9 mouse cellular contexts compared by ENCODE assay signal in the genomic region with DNA sequence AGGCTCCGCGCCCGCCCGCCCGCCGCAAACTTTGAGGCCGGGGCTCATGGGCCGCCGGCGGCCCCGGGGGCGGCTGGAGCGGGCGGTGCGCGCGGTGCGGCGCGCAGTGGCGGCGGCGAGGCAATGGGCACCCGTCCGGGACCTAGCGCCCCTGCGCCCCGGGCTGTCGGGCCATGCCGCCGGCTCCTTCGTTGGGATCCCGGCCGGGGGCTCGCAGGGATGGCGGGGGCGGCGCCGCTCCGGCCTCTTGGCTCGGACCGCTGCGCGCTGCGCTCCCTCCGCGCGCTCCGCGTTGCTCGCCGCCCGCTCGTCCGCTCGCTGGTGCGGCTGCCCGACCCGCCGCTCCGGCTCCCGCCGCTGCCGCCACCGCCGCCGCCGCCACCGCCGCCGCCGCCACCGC. TPM values are rescaled to one million over a fixed set of nuclear protein-coding genes. Genes with fewer than 3 reads are reported as not detected.
A peak's percentile ranks its signal among the peaks of the same experiment; 100 is the strongest.
DNase-seq lines count a peak whose midpoint lies in the region; ATAC-seq and TF ChIP-seq lines count a peak whose summit lies in the region.
"Had no signal": no experiment of that assay in that cellular context is flagged by ENCODE, and none has a peak within 500 bp of the region (broad histone marks: within the 10 kb centered on the region; RNA-seq: fewer than 3 reads in every experiment).

A gene (minus strand): TSS at position 46 of the 400 bp plus-strand sequence.

- in situ Hi-C loops in ES-E14 (cut with MboI; ENCODE audit: low sequenced_read_pairs in 2 of 2, unreplicated experiment in 2 of 2) = no loop called here

- H3K4me1 ChIP-seq in heart, embryonic 15.5 days (replicated peaks) = peaks cover 20% of the 10 kb centered on the region
- H3K4me1 ChIP-seq in heart, adult 2 months (ENCODE audit: control insufficient read depth, insufficient read depth, low read length) = no peaks in the 10 kb centered on the region
- H3K4me1 ChIP-seq in ES-E14 (ENCODE audit: control insufficient read depth in 2 of 2, insufficient read depth in 2 of 2, low read length in 2 of 2, poor library complexity in 1 of 2) = peaks cover 0 to 4% of the 10 kb centered on the region in 2 experiments; a peak in 2 of 4 replicates
- H3K4me1 ChIP-seq in forebrain, embryonic 16.5 days (replicated peaks; ENCODE audit: control insufficient read depth, insufficient read depth, low read length) = peaks cover 19% of the 10 kb centered on the region
- no peaks in the 10 kb centered on the region for H3K4me1 ChIP-seq in liver, embryonic 14.5 days (replicated peaks; ENCODE audit: control insufficient read depth in 2 of 2, insufficient read depth in 2 of 2, low read length in 1 of 2)
- H3K4me1 ChIP-seq in thymus, adult 2 months (replicated peaks; ENCODE audit: control insufficient read depth, insufficient read depth, low read length) = 0 out of 2 replicates have a peak, but pooled peaks cover 6% of the 10 kb centered on the region

- under 1% methylated on average over 41 of the region's 73 CpGs for WGBS in heart, embryonic 15.5 days
- 3% methylated on average over 45 of the region's 73 CpGs for WGBS in heart, adult 2 months
- 0% methylated on average over 49 of the region's 73 CpGs for WGBS in forebrain, embryonic 16.5 days
- under 1% methylated on average over 58 of the region's 73 CpGs for WGBS in liver, embryonic 14.5 days (ENCODE audit: insufficient replicate concordance)
- 12% methylated on average over 70 of the region's 73 CpGs for WGBS in thymus, adult 2 months

- no peak for TF ChIP-seq POLR2A in heart, adult 2 months (IDR thresholded peaks at IDR 0.05; ENCODE audit: insufficient read depth, low read depth, low read length)
- no peak for TF ChIP-seq POLR2A in thymus, adult 2 months (IDR thresholded peaks at IDR 0.05; ENCODE audit: control insufficient read depth, extremely low read depth, insufficient read depth, low read length, poor library complexity)

- H3K9me3 ChIP-seq in heart, embryonic 15.5 days (replicated peaks) = no peaks in the 10 kb centered on the region
- H3K9me3 ChIP-seq in ES-E14 (ENCODE audit: control insufficient read depth, insufficient read depth, low read depth, low read length) = no peaks in the 10 kb centered on the region
- H3K9me3 ChIP-seq in forebrain, embryonic 16.5 days (ENCODE audit: control insufficient read depth, low read length) = no peaks in the 10 kb centered on the region
- no peaks in the 10 kb centered on the region for H3K9me3 ChIP-seq in liver, embryonic 14.5 days (ENCODE audit: control insufficient read depth, low read length)

- H3K27ac ChIP-seq in heart, embryonic 15.5 days = no peak within 1 kb of the TSS
- no peak within 1 kb of the TSS for H3K27ac ChIP-seq in heart, adult 2 months
- no peak within 1 kb of the TSS for H3K27ac ChIP-seq in ES-E14 (ENCODE audit: insufficient read depth, low read depth, low read length, poor library complexity, severe bottlenecking)
- no peak within 1 kb of the TSS for H3K27ac ChIP-seq in forebrain, embryonic 16.5 days (ENCODE audit: low read length)
- no peak within 1 kb of the TSS for H3K27ac ChIP-seq in liver, embryonic 14.5 days
- H3K27ac ChIP-seq in thymus, adult 2 months (ENCODE audit: control insufficient read depth, insufficient read depth, low read length) = no peak within 1 kb of the TSS

- TF ChIP-seq CTCF in heart, adult 2 months (IDR thresholded peaks at IDR 0.05) = no peak
- TF ChIP-seq CTCF in liver, embryonic 14.5 days (IDR thresholded peaks at IDR 0.05; ENCODE audit: low read depth) = no peak
- no peak for TF ChIP-seq CTCF in thymus, adult 2 months (IDR thresholded peaks at IDR 0.05; ENCODE audit: borderline replicate concordance, control insufficient read depth, extremely low read depth, insufficient read depth, low read length, poor library complexity)

- peak within 1 kb of the TSS; percentile 52 for H3K4me3 ChIP-seq in heart, embryonic 15.5 days
- H3K4me3 ChIP-seq in heart, adult 2 months = no peak within 1 kb of the TSS
- H3K4me3 ChIP-seq in ES-E14 (ENCODE audit: insufficient read depth in 1 of 2, low read depth in 1 of 2, low read length in 2 of 2, poor library complexity in 1 of 2, severe bottlenecking in 1 of 2) = peak within 1 kb of the TSS; percentile 82 to 92
- H3K4me3 ChIP-seq in forebrain, embryonic 16.5 days (replicated peaks; ENCODE audit: low read length) = peak within 1 kb of the TSS; percentile 58
- H3K4me3 ChIP-seq in liver, embryonic 14.5 days (ENCODE audit: insufficient read depth in 1 of 2, low read depth in 2 of 2, low read length in 2 of 2) = peak within 1 kb of the TSS in 1 of 2 experiments; percentile 34; a peak in 2 of 4 replicates
- no peak within 1 kb of the TSS for H3K4me3 ChIP-seq in thymus, adult 2 months (ENCODE audit: control insufficient read depth, insufficient read depth, low read length)

- no peak for DNase-seq in heart, adult 2 months
- no peak for DNase-seq in ES-E14 (ENCODE audit: low read depth, low spot score)
- no peak for DNase-seq in liver, embryonic 14.5 days (ENCODE audit: low read depth in 3 of 3, low spot score in 3 of 3)
- no peak for DNase-seq in ovary, adult 18-20 months (ENCODE audit: low spot score)
- DNase-seq in gastrocnemius, adult 8-10 months (ENCODE audit: low spot score in 2 of 2) = no peak
- DNase-seq in thymus, adult 2 months = no peak
- DNase-seq: cerebellum, postnatal 36 days had no signal

- no peaks in the 10 kb centered on the region for H3K36me3 ChIP-seq in heart, embryonic 15.5 days
- H3K36me3 ChIP-seq in heart, adult 2 months (ENCODE audit: control insufficient read depth, insufficient read depth, low read length) = no peaks in the 10 kb centered on the region
- no peaks in the 10 kb centered on the region for H3K36me3 ChIP-seq in ES-E14 (ENCODE audit: control insufficient read depth, insufficient read depth, low read length, poor library complexity, severe bottlenecking)
- no peaks in the 10 kb centered on the region for H3K36me3 ChIP-seq in forebrain, embryonic 16.5 days (ENCODE audit: control insufficient read depth, insufficient read depth)
- H3K36me3 ChIP-seq in liver, embryonic 14.5 days (replicated peaks; ENCODE audit: control insufficient read depth, insufficient read depth, low read depth) = no peaks in the 10 kb centered on the region
- no peaks in the 10 kb centered on the region for H3K36me3 ChIP-seq in thymus, adult 2 months (ENCODE audit: control insufficient read depth, insufficient read depth, low read length)

- intact Hi-C loops in heart, adult 2 months (cut with DNase I) = no loop called here

- peak within 1 kb of the TSS; percentile 92 for H3K4me2 ChIP-seq in heart, embryonic 15.5 days
- peak within 1 kb of the TSS; percentile 98 for H3K4me2 ChIP-seq in forebrain, embryonic 16.5 days (ENCODE audit: low read length)
- peak within 1 kb of the TSS; percentile 49 for H3K4me2 ChIP-seq in liver, embryonic 14.5 days (ENCODE audit: low read depth)

- H3K27me3 ChIP-seq in heart, embryonic 15.5 days = peaks cover 96% of the 10 kb centered on the region
- H3K27me3 ChIP-seq in heart, adult 2 months (ENCODE audit: control insufficient read depth, insufficient read depth, low read length) = peaks cover 22% of the 10 kb centered on the region
- H3K27me3 ChIP-seq in forebrain, embryonic 16.5 days (replicated peaks; ENCODE audit: control insufficient read depth, insufficient read depth, low read length) = peaks cover 42% of the 10 kb centered on the region
- peaks cover 70% of the 10 kb centered on the region for H3K27me3 ChIP-seq in liver, embryonic 14.5 days (ENCODE audit: control insufficient read depth, insufficient read depth, low read length)
- H3K27me3 ChIP-seq in thymus, adult 2 months (ENCODE audit: control insufficient read depth, insufficient read depth, low read length) = peaks cover 20% of the 10 kb centered on the region

- ATAC-seq in heart, embryonic 15.5 days (replicated peaks; ENCODE audit: insufficient number of reproducible peaks, insufficient read depth, low FRiP score, low read depth) = no peak
- peak; percentile 34 for ATAC-seq in forebrain, embryonic 16.5 days
- ATAC-seq in liver, embryonic 14.5 days (ENCODE audit: insufficient read depth) = no peak

- no peaks in the 10 kb centered on the region for H3K79me2 ChIP-seq in heart, adult 2 months (replicated peaks; ENCODE audit: control insufficient read depth, insufficient read depth, low read length)

- TF ChIP-seq EP300 in heart, adult 2 months (IDR thresholded peaks at IDR 0.05; ENCODE audit: insufficient read depth, low read depth, low read length) = no peak
- TF ChIP-seq EP300 in liver, embryonic 14.5 days (IDR thresholded peaks at IDR 0.05; ENCODE audit: low read depth) = no peak

- H3K9ac ChIP-seq in heart, embryonic 15.5 days = no peak within 1 kb of the TSS
- H3K9ac ChIP-seq in heart, adult 2 months (ENCODE audit: low read depth, low read length) = no peak within 1 kb of the TSS
- H3K9ac ChIP-seq in ES-E14 (ENCODE audit: insufficient read depth, low read depth, low read length, poor library complexity, severe bottlenecking) = peak within 1 kb of the TSS; percentile 71
- H3K9ac ChIP-seq in forebrain, embryonic 16.5 days (replicated peaks; ENCODE audit: low read depth, low read length) = peak within 1 kb of the TSS; percentile 56
- no peak within 1 kb of the TSS for H3K9ac ChIP-seq in liver, embryonic 14.5 days (replicated peaks)

TF ChIP-seq in ES-E14, 5 proteins besides CTCF, POLR2A, EP300 and RAD21:
- TF ChIP-seq HCFC1 (IDR thresholded peaks at IDR 0.05; ENCODE audit: borderline replicate concordance, insufficient read depth, low read length) (no peak), ZNF384 (IDR thresholded peaks at IDR 0.05; ENCODE audit: low read depth, low read length) (no peak), ZC3H11A (IDR thresholded peaks at IDR 0.05; ENCODE audit: borderline replicate concordance, low read depth, low read length) (no peak), CHD2 (IDR thresholded peaks at IDR 0.05; ENCODE audit: low read depth, low read length) (no peak), MAFK (IDR thresholded peaks at IDR 0.05; ENCODE audit: insufficient read depth, low read depth, low read length) (no peak)

RNA-seq across cellular contexts. Expression of the gene that starts here (rescaled TPM):
- 0.05 and 0.09 TPM in 2 replicates for polyA plus RNA-seq in heart, embryonic 15.5 days (2015; fragmentation: Nextera tagmentation; extraction: Ambion mirVana)
- not detected for total RNA-seq in heart, adult 2 months (2021)
- polyA plus RNA-seq in heart, adult 2 months (2012; rRNA removed) = not detected in 2 replicates
- 1.9 and 4.5 TPM in 2 replicates for total RNA-seq in ES-E14 (2012; rRNA removed)
- 1.5 and 1.6 TPM in 2 replicates for polyA plus RNA-seq in forebrain, embryonic 16.5 days (2015; fragmentation: Nextera tagmentation; extraction: Ambion mirVana)
- polyA plus RNA-seq in liver, embryonic 14.5 days (2012; rRNA removed) = 0.02 TPM in 2 replicates
- 0.04 and 0.09 TPM in 2 replicates for polyA plus RNA-seq in liver, embryonic 14.5 days (2014; fragmentation: Nextera tagmentation; extraction: Ambion mirVana)
- total RNA-seq in gastrocnemius, adult 8-10 months (2022) = under 1 TPM in 2 of 4 experiments, not detected in 2; 0.10 to 0.12 TPM
- polyA plus RNA-seq in thymus, adult 2 months (2012; rRNA removed) = 0.11 and 0.19 TPM in 2 replicates

Comparison
In these comparisons a context has a peak if more than half of its experiments do, and no peak if none do; other contexts are left out.
1. H3K4me3 ChIP-seq: peak in heart, embryonic 15.5 days (single experiment), ES-E14 (2 of 2) and forebrain, embryonic 16.5 days (single experiment); none in heart, adult 2 months (single experiment) and thymus, adult 2 months (single experiment).
2. H3K9ac ChIP-seq: peak in ES-E14 (single experiment) and forebrain, embryonic 16.5 days (single experiment); none in heart, embryonic 15.5 days (single experiment), heart, adult 2 months (single experiment) and liver, embryonic 14.5 days (single experiment).
3. Peak in every context shown above with its lines, with median percentiles within 50 percentile points of each other: H3K4me2 ChIP-seq.